Mouse (Mus musculus) neural tube, embryonic 11.5 days (tissue): ENCODE data around the gene Erp27. TPM values are rescaled to one million over a fixed set of nuclear protein-coding genes. Genes with fewer than 3 reads are reported as not detected.

Experiments
- ATAC-seq: fragments of 200-750 bp; cut with Nextera tagmentation; 2 replicates; pipeline ENCODE4 v1.8.0; 2017; ENCODE audit warnings: moderate number of reproducible peaks, mild to moderate bottlenecking, moderate TSS enrichment, moderate library complexity; ENCODE audit not compliant: insufficient read depth, low FRiP score, low TSS enrichment
- DNase-seq: peaks from one replicate; pipeline ENCODE4 v3.0.0-alpha.2; 2015; ENCODE audit warnings: low spot score
- H3K27ac ChIP-seq: fragments of 300-500 bp; sonication (generic); 2 replicates; pipeline ENCODE4 v1.5.1; 2014; ENCODE audit warnings: low read depth, mild to moderate bottlenecking, low read length
- H3K27me3 ChIP-seq: fragments of 300-500 bp; sonication (generic); 2 replicates; pipeline ENCODE4 v1.6.1; 2014; ENCODE audit warnings: mild to moderate bottlenecking, low read length, mixed read lengths; ENCODE audit not compliant: control insufficient read depth, insufficient read depth
- H3K36me3 ChIP-seq: fragments of 300-500 bp; sonication (generic); 2 replicates; pipeline ENCODE4 v1.6.1; 2014; ENCODE audit warnings: mild to moderate bottlenecking, low read length, moderate library complexity, mixed read lengths; ENCODE audit not compliant: control insufficient read depth, insufficient read depth
- H3K4me1 ChIP-seq: fragments of 300-500 bp; sonication (generic); 2 replicates; pipeline ENCODE4 v1.6.1; 2014; ENCODE audit warnings: low read length, mixed read lengths; ENCODE audit not compliant: control insufficient read depth, insufficient read depth
- H3K4me2 ChIP-seq: fragments of 300-500 bp; sonication (generic); 2 replicates; pipeline ENCODE4 v1.6.1; 2014; ENCODE audit warnings: low read depth, mild to moderate bottlenecking, moderate library complexity
- H3K4me3 ChIP-seq: fragments of 300-500 bp; sonication (generic); 2 replicates; pipeline ENCODE4 v1.5.1; 2014; ENCODE audit warnings: low read depth, low read length
- H3K9ac ChIP-seq: fragments of 300-500 bp; sonication (generic); 2 replicates; pipeline ENCODE4 v1.6.1; 2014; ENCODE audit warnings: mild to moderate bottlenecking, low read length
- H3K9me3 ChIP-seq: fragments of 300-500 bp; sonication (generic); 2 replicates; pipeline ENCODE4 v1.6.1; 2016; ENCODE audit warnings: low read length; ENCODE audit not compliant: control insufficient read depth
- WGBS: fragments of 180-500 bp; shearing (Covaris S2); extraction: QIAGEN DNeasy Blood & Tissue Kit; methylation state at CpG from one replicate; pipeline ENCODE4 v1.1.7; 2014; 5-methylcytosine and 5-hydroxymethylcytosine counted together
- polyA plus RNA-seq: library from polyadenylated mRNA; unstranded; fragments of >200 nt; fragmentation: Nextera tagmentation; extraction: Ambion mirVana; gene quantifications from 2 replicates; pipeline ENCODE4 v1.2.1, GENCODE M21; 2014

Erp27 gene
- polyA plus RNA-seq, 1 experiment from 2014 or later, result 0.23 TPM

GRCm38 (mm10) chr6:136903885-136904470 is 18.0 kb downstream of the Erp27 start:
- no peak overlapping the region for H3K27ac ChIP-seq
- DNase-seq (no peak), ATAC-seq (no peak)
- H3K9ac ChIP-seq, result no peak overlapping the region
- H3K9me3 ChIP-seq, result no peaks in the 10 kb centered on the region
- H3K27me3 ChIP-seq, result no peaks in the 10 kb centered on the region
- no peaks in the 10 kb centered on the region for H3K36me3 ChIP-seq
- 73% methylated on average over 8 of the region's 8 CpGs for WGBS
- no peak overlapping the region for H3K4me3 ChIP-seq
- no peak overlapping the region for H3K4me2 ChIP-seq
- no peaks in the 10 kb centered on the region for H3K4me1 ChIP-seq

GRCm38 (mm10) chr6:136902527-136902926 is 19.5 kb downstream of the Erp27 start:
- no peak overlapping the region for H3K4me2 ChIP-seq
- no peak overlapping the region for H3K9ac ChIP-seq
- H3K9me3 ChIP-seq, result no peaks in the 10 kb centered on the region
- ATAC-seq (no peak), DNase-seq (no peak)
- no peaks in the 10 kb centered on the region for H3K27me3 ChIP-seq
- no peaks in the 10 kb centered on the region for H3K4me1 ChIP-seq
- H3K4me3 ChIP-seq, result no peak overlapping the region
- WGBS, result 92% methylated on average over 9 of the region's 9 CpGs
- H3K36me3 ChIP-seq, result no peaks in the 10 kb centered on the region
- no peak overlapping the region for H3K27ac ChIP-seq

- no peaks in the 10 kb centered on the region for H3K4me1 ChIP-seq
- ATAC-seq (no peak), DNase-seq (no peak)
- no peaks in the 10 kb centered on the region for H3K36me3 ChIP-seq
- no peaks in the 10 kb centered on the region for H3K27me3 ChIP-seq
- H3K4me3 ChIP-seq, result no peak overlapping the region
- no peak overlapping the region for H3K4me2 ChIP-seq
- no peak overlapping the region for H3K9ac ChIP-seq
- H3K9me3 ChIP-seq, result no peaks in the 10 kb centered on the region
- no peak overlapping the region for H3K27ac ChIP-seq
- 87% methylated on average over 2 of the region's 2 CpGs for WGBS
Observed at GRCm38 (mm10) chr6:136901010-136901409, 21.0 kb downstream of the Erp27 start.

DNA sequence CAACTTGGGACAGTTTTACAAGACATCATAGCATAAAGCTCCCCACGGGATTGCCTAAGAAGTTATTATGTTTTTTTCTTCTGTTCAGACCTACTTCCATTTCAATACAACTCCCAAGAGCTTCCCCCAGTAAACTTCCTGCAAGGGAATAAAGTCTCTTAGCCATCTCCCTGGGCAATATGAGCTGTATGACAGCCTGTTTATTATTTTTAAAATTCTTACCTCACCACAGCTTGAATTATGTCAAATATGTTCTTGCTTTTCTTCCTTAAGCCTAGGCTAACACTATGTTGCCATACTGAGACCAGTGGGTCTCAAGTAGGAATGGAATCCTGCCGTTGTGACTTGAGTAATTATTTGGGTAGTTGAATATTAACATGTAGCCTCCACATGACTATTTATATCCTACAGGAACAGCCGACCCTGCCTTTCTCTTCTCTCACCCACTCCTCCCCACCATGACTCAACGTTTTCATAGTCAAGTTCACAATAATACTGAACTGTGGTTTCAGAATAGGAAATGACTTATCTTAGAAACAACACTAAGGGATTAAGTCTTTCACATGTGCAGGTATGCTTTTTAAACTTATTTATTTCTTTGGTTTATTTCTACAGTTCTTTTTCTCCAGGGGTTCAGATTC is 21.5 kb downstream of the Erp27 start:
- no peaks in the 10 kb centered on the region for H3K36me3 ChIP-seq
- no peak for ATAC-seq
- H3K4me3 ChIP-seq, result no peak overlapping the region
- H3K9ac ChIP-seq, result no peak overlapping the region
- H3K4me2 ChIP-seq, result no peak overlapping the region
- no peak for DNase-seq
- 85% methylated on average over 4 of the region's 4 CpGs for WGBS
- no peaks in the 10 kb centered on the region for H3K9me3 ChIP-seq
- no peaks in the 10 kb centered on the region for H3K27me3 ChIP-seq
- no peaks in the 10 kb centered on the region for H3K4me1 ChIP-seq
- H3K27ac ChIP-seq, result no peak overlapping the region

DNA sequence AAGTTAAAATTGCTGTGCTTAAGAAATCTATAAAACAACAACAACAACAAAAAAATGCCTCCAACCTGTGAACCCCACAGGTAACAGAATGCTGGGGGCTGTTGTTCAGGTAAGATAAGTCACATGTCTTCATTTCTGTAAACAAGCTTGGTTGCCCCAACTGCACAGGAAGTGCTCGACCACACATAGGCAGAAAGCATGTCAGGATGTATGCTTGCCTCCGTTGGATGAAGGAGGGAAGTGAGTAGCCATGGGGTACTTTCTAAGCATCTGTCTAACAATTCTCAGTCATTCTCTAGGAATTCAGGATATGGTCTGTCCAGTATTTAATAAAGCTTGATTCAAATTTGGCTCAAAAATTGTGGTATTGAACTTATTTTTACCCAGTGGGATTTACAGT is 23.0 kb downstream of the Erp27 start:
- H3K27ac ChIP-seq, result no peak overlapping the region
- ATAC-seq (no peak), DNase-seq (no peak)
- 76% methylated on average over 2 of the region's 2 CpGs for WGBS
- no peaks in the 10 kb centered on the region for H3K36me3 ChIP-seq
- H3K9ac ChIP-seq, result no peak overlapping the region
- H3K4me1 ChIP-seq, result no peaks in the 10 kb centered on the region
- H3K27me3 ChIP-seq, result no peaks in the 10 kb centered on the region
- no peaks in the 10 kb centered on the region for H3K9me3 ChIP-seq
- H3K4me3 ChIP-seq, result no peak overlapping the region
- H3K4me2 ChIP-seq, result no peak overlapping the region

DNA sequence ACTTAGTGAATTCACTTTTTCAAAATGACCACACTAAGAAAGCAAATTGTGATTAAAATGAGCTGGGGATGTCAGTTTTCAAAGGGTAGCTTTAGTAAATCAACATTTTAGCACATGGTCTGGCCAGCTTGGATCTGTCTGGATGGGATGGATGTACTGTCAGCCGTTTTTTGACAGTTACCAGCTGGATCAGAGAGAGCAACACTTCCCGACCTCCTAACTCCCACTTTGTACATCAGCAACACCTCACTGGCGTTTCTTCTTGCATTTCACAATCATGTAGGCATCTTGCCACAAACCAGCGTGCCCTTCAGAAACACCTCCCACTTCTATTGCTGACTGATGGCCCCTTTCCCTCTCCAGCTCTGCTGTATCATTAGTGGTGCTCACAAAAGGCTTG is 23.8 kb downstream of the Erp27 start:
- no peak overlapping the region for H3K4me2 ChIP-seq
- no peaks in the 10 kb centered on the region for H3K4me1 ChIP-seq
- no peak overlapping the region for H3K4me3 ChIP-seq
- no peak overlapping the region for H3K27ac ChIP-seq
- no peak for DNase-seq
- H3K36me3 ChIP-seq, result no peaks in the 10 kb centered on the region
- H3K9me3 ChIP-seq, result no peaks in the 10 kb centered on the region
- H3K9ac ChIP-seq, result no peak overlapping the region
- no peak for ATAC-seq
- no peaks in the 10 kb centered on the region for H3K27me3 ChIP-seq
- WGBS, result 77% methylated on average over 4 of the region's 4 CpGs

DNA sequence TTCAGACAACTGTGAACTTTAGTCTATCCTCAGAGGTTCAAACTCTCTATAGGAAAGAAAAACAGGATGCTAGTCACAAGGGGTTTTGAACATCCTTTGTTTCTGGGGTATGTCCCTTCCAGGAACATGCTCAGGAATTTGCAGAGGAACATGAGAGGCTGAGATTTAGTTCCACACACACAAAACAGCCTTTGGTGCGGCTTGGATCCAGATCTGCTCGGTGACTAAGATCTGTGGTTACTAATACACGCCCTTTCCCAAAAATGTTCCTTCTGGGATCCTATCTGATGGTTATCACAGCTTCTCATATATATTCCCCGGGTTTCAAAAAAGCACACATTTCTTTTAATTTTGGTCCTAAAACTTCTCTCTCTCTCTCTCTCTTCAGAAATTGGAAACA is 24.2 kb downstream of the Erp27 start:
- Histone ChIP-seq H3K9me3 (no peaks in the 10 kb centered on the region), H3K27me3 (no peaks in the 10 kb centered on the region), H3K4me3 (no peak overlapping the region), H3K36me3 (no peaks in the 10 kb centered on the region), H3K4me2 (no peak overlapping the region), H3K9ac (no peak overlapping the region), H3K4me1 (no peaks in the 10 kb centered on the region), H3K27ac (no peak overlapping the region)
- ATAC-seq (no peak), DNase-seq (no peak)
- 84% methylated on average over 4 of the region's 4 CpGs for WGBS

GRCm38 (mm10) chr6:136894532-136895339 is 27.2 kb downstream of the Erp27 start:
- ATAC-seq (no peak), DNase-seq (no peak)
- no peaks in the 10 kb centered on the region for H3K27me3 ChIP-seq
- H3K4me1 ChIP-seq, result no peaks in the 10 kb centered on the region
- no peaks in the 10 kb centered on the region for H3K36me3 ChIP-seq
- H3K4me2 ChIP-seq, result no peak overlapping the region
- no peak overlapping the region for H3K9ac ChIP-seq
- H3K27ac ChIP-seq, result no peak overlapping the region
- no peaks in the 10 kb centered on the region for H3K9me3 ChIP-seq
- WGBS, result 69% methylated on average over 15 of the region's 15 CpGs
- H3K4me3 ChIP-seq, result no peak overlapping the region

DNA sequence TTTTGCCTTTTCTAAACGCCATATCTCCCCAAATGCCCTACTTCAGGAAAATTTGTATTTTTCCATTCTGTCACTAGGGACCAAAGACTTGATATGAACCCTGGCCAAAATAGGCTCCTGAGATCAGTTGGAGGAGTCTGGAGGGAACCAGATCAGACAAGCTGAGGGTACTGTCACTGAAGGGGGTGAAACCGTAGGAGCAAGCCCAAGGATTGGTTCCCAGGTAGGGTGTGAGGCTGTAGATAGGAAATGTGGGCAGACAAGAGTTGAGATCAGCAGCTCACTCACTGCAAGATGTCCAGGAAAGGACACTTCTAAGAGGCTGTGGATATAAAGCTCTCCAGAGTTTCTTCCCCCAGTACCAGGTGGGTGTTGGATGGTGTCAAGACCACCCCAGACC is 30.0 kb downstream of the Erp27 start:
- H3K4me3 ChIP-seq, result no peak overlapping the region
- 85% methylated on average over 2 of the region's 2 CpGs for WGBS
- ATAC-seq, result no peak

More for the DNA sequence above, 30.0 kb downstream of the Erp27 start:
- H3K27me3 ChIP-seq, result no peaks in the 10 kb centered on the region
- H3K36me3 ChIP-seq, result no peaks in the 10 kb centered on the region
- no peak overlapping the region for H3K4me2 ChIP-seq
- H3K27ac ChIP-seq, result no peak overlapping the region
- DNase-seq, result no peak
- no peak overlapping the region for H3K9ac ChIP-seq
- H3K9me3 ChIP-seq, result no peaks in the 10 kb centered on the region
- no peaks in the 10 kb centered on the region for H3K4me1 ChIP-seq
